Mouse (Mus musculus): ENCODE results near the gene Abca4. TPM values are rescaled to one million over a fixed set of nuclear protein-coding genes. Genes with fewer than 3 reads are reported as not detected.

Gene Abca4
- polyA plus RNA-seq, 1 experiment from 2014 or later, result 0.48 TPM

GRCm38 (mm10) chr3:122205753-122206152 is 161.5 kb downstream of the Abca4 start:
- no peak overlapping the region for H3K4me3 ChIP-seq (ENCODE audit: low read depth, low read length)
- 81% methylated on average over 6 of the region's 6 CpGs for WGBS
- no peak overlapping the region for H3K9ac ChIP-seq (ENCODE audit: low read length)
- DNase-seq (ENCODE audit: low spot score), result no peak
- H3K27ac ChIP-seq (ENCODE audit: low read depth, low read length), result no peak overlapping the region
- no peaks in the 10 kb centered on the region for H3K36me3 ChIP-seq (ENCODE audit: control insufficient read depth, insufficient read depth, low read length)
- H3K27me3 ChIP-seq (replicated peaks; ENCODE audit: control insufficient read depth, insufficient read depth, low read length), result no peaks in the 10 kb centered on the region
- no peak overlapping the region for H3K4me2 ChIP-seq (ENCODE audit: low read length)
- H3K4me1 ChIP-seq (ENCODE audit: control insufficient read depth, insufficient read depth, low read length), result no peaks in the 10 kb centered on the region
- no peaks in the 10 kb centered on the region for H3K9me3 ChIP-seq (replicated peaks; ENCODE audit: control insufficient read depth, low read length)
- ATAC-seq, result no peak

DNA sequence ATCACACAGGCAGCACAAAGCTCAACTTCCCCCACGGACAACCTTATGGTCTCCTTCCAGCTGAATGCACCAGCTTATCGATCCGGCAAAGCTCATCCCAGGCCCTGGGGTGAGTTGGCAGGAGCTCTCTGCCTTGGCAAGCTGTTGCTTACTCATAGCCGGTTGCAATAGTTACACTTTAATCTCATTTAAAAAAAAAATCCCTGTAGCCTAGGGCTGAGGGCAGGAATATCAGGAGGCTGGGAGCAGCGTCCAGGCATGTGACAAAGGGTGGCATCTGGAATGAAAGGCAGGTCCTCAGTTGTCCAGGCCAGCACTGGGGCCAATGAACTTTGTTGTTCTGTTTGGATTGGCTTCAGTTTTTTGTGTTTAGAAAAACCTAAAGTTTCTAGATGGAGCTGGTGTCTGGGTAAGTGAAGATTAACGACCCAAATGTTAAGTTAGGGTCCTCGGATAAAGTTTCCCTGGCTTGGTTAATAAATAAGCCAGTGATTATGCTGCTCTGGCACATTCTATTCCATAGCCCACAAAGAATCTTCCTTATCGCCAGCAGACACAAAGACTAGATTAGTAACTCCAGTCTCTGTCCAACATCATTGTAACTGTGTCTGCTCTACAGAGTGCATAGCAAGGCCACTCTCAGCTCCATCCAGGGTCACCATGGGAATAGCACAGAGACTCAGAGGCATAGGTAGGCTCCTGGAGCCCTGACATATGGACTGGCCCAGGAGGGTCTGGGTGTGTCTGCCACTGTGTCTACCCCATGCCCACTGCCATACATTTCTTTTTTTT is 162.2 kb downstream of the Abca4 start:
- no peak overlapping the region for H3K4me2 ChIP-seq (ENCODE audit: low read length)
- DNase-seq (ENCODE audit: low spot score) (peak; percentile 33), ATAC-seq (no peak)
- H3K4me3 ChIP-seq (ENCODE audit: low read depth, low read length), result no peak overlapping the region
- no peaks in the 10 kb centered on the region for H3K9me3 ChIP-seq (replicated peaks; ENCODE audit: control insufficient read depth, low read length)
- no peaks in the 10 kb centered on the region for H3K4me1 ChIP-seq (ENCODE audit: control insufficient read depth, insufficient read depth, low read length)
- H3K27me3 ChIP-seq (replicated peaks; ENCODE audit: control insufficient read depth, insufficient read depth, low read length), result no peaks in the 10 kb centered on the region
- no peak overlapping the region for H3K9ac ChIP-seq (ENCODE audit: low read length)
- WGBS, result 46% methylated on average over 8 of the region's 8 CpGs
- H3K27ac ChIP-seq (ENCODE audit: low read depth, low read length), result no peak overlapping the region
- no peaks in the 10 kb centered on the region for H3K36me3 ChIP-seq (ENCODE audit: control insufficient read depth, insufficient read depth, low read length)

DNA sequence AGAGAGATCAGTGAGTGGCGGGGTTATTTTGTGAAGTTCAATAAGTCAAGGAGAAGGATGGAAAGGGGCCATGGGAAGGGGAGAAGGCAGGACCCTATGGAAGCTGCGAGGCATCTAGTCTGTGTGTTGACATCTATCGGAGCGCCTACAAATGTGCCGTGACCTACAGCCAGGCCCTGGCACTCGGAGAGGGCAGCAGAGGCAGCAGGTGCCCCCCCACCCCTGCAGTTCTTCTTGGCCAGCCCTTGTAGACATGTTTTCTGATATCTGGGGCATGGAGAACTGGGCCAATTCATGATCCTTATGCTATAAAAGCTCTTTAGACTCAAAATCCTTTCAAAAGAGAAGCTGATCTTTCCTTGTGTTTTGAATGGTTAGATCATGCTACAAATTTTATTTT is 163.5 kb downstream of the Abca4 start:
- Histone ChIP-seq H3K9me3 (replicated peaks; ENCODE audit: control insufficient read depth, low read length) (no peaks in the 10 kb centered on the region), H3K9ac (ENCODE audit: low read length) (no peak overlapping the region), H3K4me3 (ENCODE audit: low read depth, low read length) (no peak overlapping the region), H3K36me3 (ENCODE audit: control insufficient read depth, insufficient read depth, low read length) (no peaks in the 10 kb centered on the region), H3K27ac (ENCODE audit: low read depth, low read length) (no peak overlapping the region), H3K27me3 (replicated peaks; ENCODE audit: control insufficient read depth, insufficient read depth, low read length) (no peaks in the 10 kb centered on the region), H3K4me2 (ENCODE audit: low read length) (no peak overlapping the region), H3K4me1 (ENCODE audit: control insufficient read depth, insufficient read depth, low read length) (no peaks in the 10 kb centered on the region)
- WGBS, result 90% methylated on average over 6 of the region's 6 CpGs
- no peak for DNase-seq (ENCODE audit: low spot score)
- ATAC-seq, result no peak

GRCm38 (mm10) chr3:122208296-122209225 is 164.3 kb downstream of the Abca4 start:
- 91% methylated on average over 15 of the region's 15 CpGs for WGBS
- no peak for DNase-seq (ENCODE audit: low spot score)
- no peak overlapping the region for H3K4me3 ChIP-seq (ENCODE audit: low read depth, low read length)
- no peaks in the 10 kb centered on the region for H3K27me3 ChIP-seq (replicated peaks; ENCODE audit: control insufficient read depth, insufficient read depth, low read length)
- no peak overlapping the region for H3K4me2 ChIP-seq (ENCODE audit: low read length)
- H3K4me1 ChIP-seq (ENCODE audit: control insufficient read depth, insufficient read depth, low read length), result no peaks in the 10 kb centered on the region
- H3K36me3 ChIP-seq (ENCODE audit: control insufficient read depth, insufficient read depth, low read length), result no peaks in the 10 kb centered on the region
- no peak overlapping the region for H3K27ac ChIP-seq (ENCODE audit: low read depth, low read length)
- no peak overlapping the region for H3K9ac ChIP-seq (ENCODE audit: low read length)
- no peaks in the 10 kb centered on the region for H3K9me3 ChIP-seq (replicated peaks; ENCODE audit: control insufficient read depth, low read length)
- no peak for ATAC-seq

DNA sequence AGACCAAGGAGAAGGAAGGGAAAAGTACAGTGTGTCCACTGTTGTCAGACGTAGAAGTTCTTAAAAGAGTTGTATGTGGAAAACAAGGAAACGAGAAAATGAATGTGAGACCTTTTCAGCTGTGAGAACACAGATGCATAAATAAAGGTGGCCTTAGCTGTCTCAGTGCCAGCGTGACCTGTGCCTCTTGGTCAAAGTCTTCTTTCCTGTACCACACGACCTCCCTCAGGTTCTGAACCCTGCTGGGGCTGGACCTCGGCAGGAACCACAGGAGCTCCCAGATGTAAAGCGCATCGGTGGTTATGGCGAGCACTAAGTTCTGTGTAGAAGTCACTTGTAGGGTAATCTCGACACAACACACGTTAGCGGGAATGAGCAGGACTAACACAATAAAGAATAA is 165.3 kb downstream of the Abca4 start:
- H3K9ac ChIP-seq (ENCODE audit: low read length), result no peak overlapping the region
- ATAC-seq, result no peak
- no peaks in the 10 kb centered on the region for H3K36me3 ChIP-seq (ENCODE audit: control insufficient read depth, insufficient read depth, low read length)
- no peaks in the 10 kb centered on the region for H3K4me1 ChIP-seq (ENCODE audit: control insufficient read depth, insufficient read depth, low read length)
- H3K27ac ChIP-seq (ENCODE audit: low read depth, low read length), result no peak overlapping the region
- H3K27me3 ChIP-seq (replicated peaks; ENCODE audit: control insufficient read depth, insufficient read depth, low read length), result no peaks in the 10 kb centered on the region
- H3K4me2 ChIP-seq (ENCODE audit: low read length), result no peak overlapping the region
- H3K9me3 ChIP-seq (replicated peaks; ENCODE audit: control insufficient read depth, low read length), result no peaks in the 10 kb centered on the region
- H3K4me3 ChIP-seq (ENCODE audit: low read depth, low read length), result no peak overlapping the region
- DNase-seq (ENCODE audit: low spot score), result no peak
- 89% methylated on average over 11 of the region's 11 CpGs for WGBS

DNA sequence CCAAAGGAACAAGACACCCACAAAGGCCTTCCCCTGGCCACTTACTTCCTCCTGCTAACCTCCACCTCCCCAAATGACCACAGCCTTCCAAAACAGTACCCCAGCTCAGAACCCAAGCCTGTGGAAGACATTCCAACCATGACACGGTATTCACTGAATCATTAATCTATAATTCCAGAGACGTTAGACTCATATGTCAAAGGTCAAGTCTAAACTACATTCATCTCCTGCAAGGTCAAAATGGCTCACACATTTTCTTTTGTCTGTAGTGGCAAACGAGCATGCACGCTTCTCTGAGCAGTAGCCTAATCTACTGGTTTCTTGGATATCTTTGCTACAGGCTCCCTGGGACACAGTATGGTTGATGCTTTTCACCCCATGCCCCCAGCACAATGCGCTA is 166.2 kb downstream of the Abca4 start:
- WGBS, result 61% methylated on average over 5 of the region's 5 CpGs
- Histone ChIP-seq H3K4me2 (ENCODE audit: low read length) (no peak overlapping the region), H3K4me3 (ENCODE audit: low read depth, low read length) (no peak overlapping the region), H3K36me3 (ENCODE audit: control insufficient read depth, insufficient read depth, low read length) (no peaks in the 10 kb centered on the region), H3K27me3 (replicated peaks; ENCODE audit: control insufficient read depth, insufficient read depth, low read length) (no peaks in the 10 kb centered on the region), H3K9ac (ENCODE audit: low read length) (no peak overlapping the region), H3K4me1 (ENCODE audit: control insufficient read depth, insufficient read depth, low read length) (no peaks in the 10 kb centered on the region), H3K9me3 (replicated peaks; ENCODE audit: control insufficient read depth, low read length) (no peaks in the 10 kb centered on the region), H3K27ac (ENCODE audit: low read depth, low read length) (no peak overlapping the region)
- ATAC-seq, result no peak
- DNase-seq (ENCODE audit: low spot score), result no peak

GRCm38 (mm10) chr3:122210846-122211245 is 166.6 kb downstream of the Abca4 start:
- Histone ChIP-seq H3K27me3 (replicated peaks; ENCODE audit: control insufficient read depth, insufficient read depth, low read length) (no peaks in the 10 kb centered on the region), H3K4me1 (ENCODE audit: control insufficient read depth, insufficient read depth, low read length) (no peaks in the 10 kb centered on the region), H3K4me3 (ENCODE audit: low read depth, low read length) (no peak overlapping the region), H3K27ac (ENCODE audit: low read depth, low read length) (no peak overlapping the region), H3K9me3 (replicated peaks; ENCODE audit: control insufficient read depth, low read length) (no peaks in the 10 kb centered on the region), H3K36me3 (ENCODE audit: control insufficient read depth, insufficient read depth, low read length) (no peaks in the 10 kb centered on the region), H3K4me2 (ENCODE audit: low read length) (no peak overlapping the region), H3K9ac (ENCODE audit: low read length) (no peak overlapping the region)
- no peak for DNase-seq (ENCODE audit: low spot score)
- no peak for ATAC-seq
- WGBS, result 86% methylated on average over 7 of the region's 7 CpGs

DNA sequence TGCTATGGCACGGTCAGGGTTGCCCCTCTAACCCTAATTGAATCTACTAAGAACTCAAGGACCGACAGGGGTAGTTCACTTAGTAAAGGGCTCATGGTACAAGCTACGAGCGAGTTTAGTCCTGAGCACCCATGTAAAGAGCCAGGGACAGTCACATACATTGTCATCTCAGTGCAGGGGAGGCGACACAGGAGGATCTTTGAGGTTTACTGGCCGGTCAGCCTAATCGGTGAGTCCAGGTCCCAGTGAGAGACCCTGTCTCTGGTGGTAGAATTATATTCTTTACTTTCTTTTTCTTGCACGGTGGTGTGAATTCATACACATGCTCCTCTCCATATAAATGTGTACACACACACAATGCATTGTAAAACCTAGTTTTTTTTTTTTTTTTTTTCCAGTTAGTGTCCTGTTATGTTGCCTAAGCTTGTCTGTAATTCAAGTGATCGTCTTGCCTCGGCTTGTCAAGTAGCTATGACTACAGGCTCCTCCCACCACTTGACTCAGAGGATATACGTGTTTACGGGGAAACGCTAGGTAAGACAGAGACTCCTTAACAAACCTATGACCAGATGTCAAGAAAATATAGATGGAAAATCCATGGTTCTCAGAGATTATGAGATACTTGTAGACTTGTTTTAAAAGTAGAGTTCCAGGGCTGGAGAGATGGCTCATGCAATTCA is 167.3 kb downstream of the Abca4 start:
- Histone ChIP-seq H3K9ac (ENCODE audit: low read length) (no peak overlapping the region), H3K36me3 (ENCODE audit: control insufficient read depth, insufficient read depth, low read length) (no peaks in the 10 kb centered on the region), H3K4me1 (ENCODE audit: control insufficient read depth, insufficient read depth, low read length) (no peaks in the 10 kb centered on the region), H3K9me3 (replicated peaks; ENCODE audit: control insufficient read depth, low read length) (no peaks in the 10 kb centered on the region), H3K4me3 (ENCODE audit: low read depth, low read length) (no peak overlapping the region), H3K4me2 (ENCODE audit: low read length) (no peak overlapping the region), H3K27me3 (replicated peaks; ENCODE audit: control insufficient read depth, insufficient read depth, low read length) (no peaks in the 10 kb centered on the region), H3K27ac (ENCODE audit: low read depth, low read length) (no peak overlapping the region)
- ATAC-seq (no peak), DNase-seq (ENCODE audit: low spot score) (no peak)
- WGBS, result 82% methylated on average over 13 of the region's 13 CpGs
